Mouse (Mus musculus) G1E (cell line): ENCODE measurements around the gene Nudt1. TPM values are rescaled to one million over a fixed set of nuclear protein-coding genes. Genes with fewer than 3 reads are reported as not detected.
"Not testable (repeated sequence)": the region's sequence is repeated elsewhere in the genome, so short reads cannot be mapped to it uniquely, and the experiment has no call there.

Experiments used
- ATAC-seq: 2 replicates; pipeline ENCODE4 v1.8.0; 2016; ENCODE audit warnings: mild to moderate bottlenecking; ENCODE audit not compliant: insufficient number of reproducible peaks, poor library complexity, low FRiP score, severe bottlenecking; ENCODE audit errors: extremely low read depth
- DNase-seq: peaks from one replicate; pipeline ENCODE4 v3.0.0; 2012; ENCODE audit warnings: low spot score
- H3K27me3 ChIP-seq: 2 replicates; pipeline ENCODE4 v1.6.1; 2012; ENCODE audit warnings: mild to moderate bottlenecking, low read length, inconsistent platforms; ENCODE audit not compliant: insufficient read depth
- H3K36me3 ChIP-seq: replicated peaks from 2 replicates; pipeline ENCODE3; 2012; ENCODE audit warnings: mild to moderate bottlenecking, inconsistent platforms
- H3K4me1 ChIP-seq: 2 replicates; pipeline ENCODE4 v1.6.1; 2012; ENCODE audit warnings: low read depth, low read length, inconsistent platforms, mixed read lengths; ENCODE audit not compliant: insufficient read depth
- H3K4me3 ChIP-seq: 2 replicates; pipeline ENCODE4 v1.5.1; 2012; ENCODE audit warnings: low read depth, mild to moderate bottlenecking, inconsistent platforms, low read length, moderate library complexity, mixed read lengths
- H3K9me3 ChIP-seq: replicated peaks from 2 replicates; pipeline ENCODE4 v1.6.1; 2012; ENCODE audit warnings: inconsistent platforms
- CTCF ChIP-seq: IDR thresholded peaks from 2 replicates; pipeline ENCODE4 v1.5.1; 2012; ENCODE audit warnings: low read depth, low read length, inconsistent platforms, mixed read lengths
- GATA1 ChIP-seq: IDR thresholded peaks from 2 replicates; pipeline ENCODE4 v1.6.1; 2012; ENCODE audit warnings: borderline replicate concordance, low read length, inconsistent platforms, mixed read lengths
- GATA2 ChIP-seq: IDR thresholded peaks from 2 replicates; pipeline ENCODE4 v1.6.1; 2012; ENCODE audit warnings: low read depth, low read length, inconsistent platforms, borderline replicate concordance
- POLR2AphosphoS5 ChIP-seq: IDR thresholded peaks from 2 replicates; pipeline ENCODE4 v1.6.1; 2012; ENCODE audit warnings: low read depth, low read length, inconsistent platforms; ENCODE audit not compliant: insufficient replicate concordance
- TAL1 ChIP-seq: conservative IDR thresholded peaks from 2 replicates; pipeline ENCODE4 v1.6.1; 2012; ENCODE audit warnings: low read depth, low read length, inconsistent platforms, mixed read lengths
- polyA plus RNA-seq: library from polyadenylated mRNA; stranded (reverse); fragments of >175 nt; gene quantifications from 2 replicates; pipeline ENCODE4 v1.2.3, GENCODE M21; 2012
- total RNA-seq, 2 experiments: library from RNA; stranded (forward) in 1 of 2; stranded (reverse) in 1 of 2; fragments of 200-1000 nt in 1 of 2; fragments of >200 nt in 1 of 2; fragmentation: Nextera tagmentation in 1 of 2; gene quantifications; 2 replicates each; pipeline ENCODE4 v1.2.3; 2014 to 2017

Gene Nudt1
- total and polyA plus RNA-seq, 3 experiments: 6.2 to 30.1 (median 13.1) TPM

DNA sequence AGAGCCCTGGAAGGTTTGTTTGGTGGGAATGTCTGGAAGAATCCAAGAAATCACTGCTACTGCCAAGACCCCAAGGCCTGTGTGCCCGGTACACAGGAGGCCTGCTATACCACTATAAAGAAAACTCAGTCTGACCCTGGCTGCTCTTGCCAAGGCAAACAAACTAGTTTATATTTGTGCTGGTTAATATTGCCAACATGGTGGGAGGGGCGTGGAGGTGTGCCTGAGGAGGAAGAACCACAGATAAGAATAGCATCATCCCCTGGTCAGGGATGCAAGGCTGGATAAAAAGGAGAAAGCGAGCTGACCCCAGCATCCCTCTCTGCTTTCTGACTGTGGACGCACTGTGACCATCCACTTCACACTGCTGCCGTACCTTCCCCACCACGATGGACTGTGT lies 30.9 kb downstream of the Nudt1 start:
- Histone ChIP-seq H3K27me3 (no peaks in the 10 kb centered on the region), H3K4me3 (no peak overlapping the region), H3K9me3 (no peaks in the 10 kb centered on the region), H3K36me3 (peaks cover 92% of the 10 kb centered on the region), H3K4me1 (no peaks in the 10 kb centered on the region)
- no peak for TF ChIP-seq GATA1
- no peak for TF ChIP-seq TAL1
- TF ChIP-seq GATA2: no peak
- TF ChIP-seq POLR2AphosphoS5: no peak
- TF ChIP-seq CTCF: no peak
- DNase-seq (no peak), ATAC-seq (no peak)

DNA sequence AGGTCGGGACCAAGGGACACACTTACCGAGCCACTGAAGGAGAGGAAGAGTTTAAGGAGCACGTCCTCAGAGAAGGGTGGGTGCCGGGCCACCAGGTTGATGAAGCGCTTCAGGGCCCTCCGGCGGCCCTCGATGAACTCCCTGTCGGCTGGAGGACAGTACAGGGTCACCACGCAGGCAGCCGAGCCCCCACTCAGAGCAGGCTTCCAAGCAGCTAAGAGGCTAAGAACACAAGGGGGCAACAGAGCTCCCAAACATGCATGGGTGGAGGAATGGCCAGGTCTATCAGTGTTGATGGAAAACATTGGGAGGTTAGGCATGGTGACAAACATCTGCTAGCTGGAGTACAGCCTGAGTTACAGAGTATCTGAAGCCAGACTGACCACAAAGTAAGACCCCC lies 34.5 kb downstream of the Nudt1 start:
- Histone ChIP-seq H3K4me3 (no peak overlapping the region), H3K27me3 (no peaks in the 10 kb centered on the region), H3K36me3 (peaks cover 96% of the 10 kb centered on the region), H3K4me1 (no peaks in the 10 kb centered on the region), H3K9me3 (no peaks in the 10 kb centered on the region)
- ATAC-seq (no peak), DNase-seq (no peak)
- TF ChIP-seq POLR2AphosphoS5: no peak
- no peak for TF ChIP-seq CTCF
- TF ChIP-seq GATA2: no peak
- TF ChIP-seq TAL1: no peak
- no peak for TF ChIP-seq GATA1

DNA sequence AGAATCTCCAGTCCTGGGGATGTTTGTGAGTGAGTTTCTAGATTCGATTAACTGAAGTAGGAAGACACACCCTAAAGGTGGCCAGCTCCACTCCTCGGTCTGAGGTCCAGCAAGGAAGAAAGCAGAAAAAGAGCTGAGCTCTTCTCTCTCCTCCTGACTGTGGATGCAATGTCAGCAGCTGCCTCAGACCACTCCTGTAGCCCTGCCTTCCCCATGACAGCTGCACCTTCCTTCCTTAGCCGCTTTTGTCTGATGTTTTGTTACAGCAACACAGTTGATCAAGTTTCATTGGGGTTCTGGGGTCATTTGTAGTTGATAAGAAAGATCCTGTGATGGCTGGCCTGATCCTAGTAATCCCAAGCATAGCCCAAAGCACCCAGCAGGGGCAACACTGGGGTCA lies 36.0 kb downstream of the Nudt1 start:
- no peak for TF ChIP-seq TAL1
- no peak for TF ChIP-seq GATA1
- TF ChIP-seq POLR2AphosphoS5: no peak
- TF ChIP-seq GATA2: no peak
- TF ChIP-seq CTCF: no peak
- Histone ChIP-seq H3K27me3 (no peaks in the 10 kb centered on the region), H3K36me3 (peaks cover 91% of the 10 kb centered on the region), H3K4me1 (no peaks in the 10 kb centered on the region), H3K9me3 (no peaks in the 10 kb centered on the region), H3K4me3 (no peak overlapping the region)
- DNase-seq (no peak), ATAC-seq (no peak)

DNA sequence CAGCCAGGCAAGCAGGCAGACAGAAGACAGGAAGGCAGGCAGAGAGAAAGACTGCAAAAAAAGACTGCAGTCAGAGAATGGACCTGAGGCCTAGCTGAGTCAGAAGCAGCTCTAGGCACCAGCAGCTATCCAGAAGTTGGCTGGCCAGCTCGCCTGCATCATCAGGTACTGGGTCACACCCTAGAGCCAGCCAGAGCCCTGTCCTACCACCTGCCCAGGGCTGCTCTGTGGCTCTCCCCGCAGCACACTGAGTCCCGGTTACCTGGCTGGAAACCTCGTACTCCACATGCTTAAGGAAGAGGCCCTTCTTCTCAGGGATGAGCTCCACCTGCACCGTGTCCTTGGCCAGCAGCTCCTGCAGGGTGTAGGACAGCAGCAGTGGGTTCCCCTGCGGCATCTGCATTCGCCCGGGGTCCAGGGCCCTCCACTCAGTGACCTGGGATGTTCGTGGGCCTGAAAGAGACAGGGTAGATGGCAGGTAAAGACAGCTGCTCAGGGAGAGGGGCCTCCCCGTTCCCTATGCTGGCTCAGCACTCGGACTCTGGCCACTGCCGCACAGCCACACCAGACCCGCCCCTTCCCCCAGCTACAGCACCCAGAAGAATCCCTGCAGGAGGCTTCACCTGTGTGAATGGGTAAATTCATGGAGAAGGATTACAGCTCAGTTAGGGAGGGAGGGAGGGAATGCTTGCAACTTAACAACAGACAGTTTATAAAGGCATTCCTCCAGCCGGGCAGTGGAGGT lies 38.6 kb downstream of the Nudt1 start:
- no peaks in the 10 kb centered on the region for H3K4me1 ChIP-seq
- DNase-seq (no peak), ATAC-seq (no peak)
- TF ChIP-seq GATA2: no peak
- TF ChIP-seq TAL1: no peak
- TF ChIP-seq CTCF: no peak
- no peak for TF ChIP-seq GATA1
- TF ChIP-seq POLR2AphosphoS5: no peak
- no peaks in the 10 kb centered on the region for H3K27me3 ChIP-seq
- H3K9me3 ChIP-seq: peaks cover 7% of the 10 kb centered on the region; the same call in 1 of the 2 replicates
- H3K36me3 ChIP-seq: peaks cover 80% of the 10 kb centered on the region
- no peak overlapping the region for H3K4me3 ChIP-seq

DNA sequence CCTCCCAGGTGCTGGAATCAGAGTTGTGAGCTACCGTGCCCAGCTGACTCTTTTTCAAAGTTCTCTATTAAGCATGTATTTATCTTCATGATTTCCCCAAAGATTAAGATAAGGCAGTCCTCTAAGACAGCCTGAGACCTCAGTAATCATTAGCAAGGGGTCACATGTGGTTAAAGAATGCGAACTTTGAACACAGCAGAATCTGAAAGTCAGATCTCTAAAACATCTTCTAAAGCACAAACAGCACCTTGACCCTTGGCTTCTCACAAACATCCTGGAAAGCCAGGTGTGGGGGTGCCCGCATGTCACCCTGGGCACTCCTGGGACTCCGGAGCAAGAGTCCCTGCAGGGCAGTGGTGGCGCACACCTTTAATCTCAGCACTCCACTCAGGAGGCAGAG lies 43.0 kb downstream of the Nudt1 start:
- Histone ChIP-seq H3K9me3 (peaks cover 7% of the 10 kb centered on the region; the same call in 1 of the 2 replicates), H3K4me1 (no peaks in the 10 kb centered on the region; the same call in 1 of the 2 replicates), H3K4me3 (no peak overlapping the region), H3K27me3 (no peaks in the 10 kb centered on the region), H3K36me3 (peaks cover 59% of the 10 kb centered on the region)
- DNase-seq (no peak), ATAC-seq (no peak)
- TF ChIP-seq TAL1 (no peak), POLR2AphosphoS5 (no peak), CTCF (no peak), GATA2 (no peak)

DNA sequence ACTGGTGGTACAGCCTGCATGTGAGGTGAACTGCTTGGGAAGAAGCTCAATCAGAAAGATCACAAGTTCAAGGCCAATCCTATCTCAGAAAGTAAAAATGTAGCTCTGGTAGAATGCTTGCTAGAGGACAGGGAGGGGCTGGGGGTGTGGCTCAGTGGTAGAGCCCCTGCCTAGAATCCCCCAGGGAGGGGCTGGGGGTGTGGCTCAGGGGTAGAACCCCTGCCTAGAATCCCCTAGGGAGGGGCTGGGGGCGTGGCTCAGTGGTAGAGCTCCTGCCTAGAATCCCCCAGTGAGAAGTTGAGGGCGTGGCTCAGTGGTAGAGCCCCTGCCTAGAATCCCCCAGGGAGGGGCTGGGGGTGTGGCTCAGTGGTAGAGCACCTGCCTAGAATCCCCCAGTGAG lies 46.7 kb downstream of the Nudt1 start:
- not testable (repeated sequence) for ATAC-seq, H3K9me3 ChIP-seq, H3K27me3 ChIP-seq, H3K4me1 ChIP-seq, H3K4me3 ChIP-seq, DNase-seq
- peaks cover 48% of the 10 kb centered on the region for H3K36me3 ChIP-seq

DNA sequence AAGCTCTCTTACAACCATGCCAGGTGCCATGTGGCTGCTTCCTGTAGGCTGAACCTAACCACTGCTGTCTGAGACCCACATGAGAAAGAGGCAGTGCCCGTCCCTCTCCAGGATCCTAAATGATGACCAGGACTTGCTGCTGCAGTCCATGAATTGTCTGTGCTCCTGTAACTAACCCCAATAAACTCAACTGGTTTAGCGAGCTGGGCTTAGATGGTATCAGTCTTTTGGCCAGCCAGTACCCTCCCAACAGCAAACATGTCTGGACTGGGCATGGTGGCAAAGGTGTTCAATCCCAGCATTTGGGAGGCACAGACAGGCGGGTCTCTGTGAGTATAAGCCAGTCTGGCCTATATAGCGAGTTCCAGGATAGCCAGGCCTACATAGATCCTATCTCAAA lies 47.5 kb downstream of the Nudt1 start:
- TF ChIP-seq CTCF: no peak
- TF ChIP-seq GATA1: no peak
- TF ChIP-seq TAL1: no peak
- no peak for TF ChIP-seq GATA2
- no peak for TF ChIP-seq POLR2AphosphoS5
- DNase-seq (no peak), ATAC-seq (no peak)
- Histone ChIP-seq H3K27me3 (no peaks in the 10 kb centered on the region), H3K4me3 (no peak overlapping the region), H3K4me1 (peaks cover 10% of the 10 kb centered on the region), H3K9me3 (no peaks in the 10 kb centered on the region), H3K36me3 (peaks cover 48% of the 10 kb centered on the region)
